29 mouse cellular contexts compared by ENCODE assay signal in genomic region chrX:131818397-131818796, GRCm38 (mm10).
DNase-seq lines count a peak whose midpoint lies in the region; ATAC-seq and TF ChIP-seq lines count a peak whose summit lies in the region.
"Had no signal": no experiment of that assay in that cellular context is flagged by ENCODE, and none has a peak within 500 bp of the region (broad histone marks: within the 10 kb centered on the region; RNA-seq: fewer than 3 reads in every experiment).

No protein-coding gene starts in this region.

- H3K4me3 ChIP-seq in forebrain, embryonic 14.5 days (ENCODE audit: low read depth, low read length), result no peak overlapping the region
- no peak overlapping the region for H3K4me3 ChIP-seq in forebrain, embryonic 15.5 days
- no peak overlapping the region for H3K4me3 ChIP-seq in midbrain, embryonic 12.5 days
- no peak overlapping the region for H3K4me3 ChIP-seq in midbrain, embryonic 10.5 days
- H3K4me3 ChIP-seq: embryonic facial prominence, embryonic 12.5 days; embryonic facial prominence, embryonic 15.5 days; forebrain, embryonic 13.5 days; heart, embryonic 12.5 days; heart, embryonic 15.5 days; hindbrain, embryonic 10.5 days; hindbrain, embryonic 15.5 days had no signal

- ATAC-seq in forebrain, embryonic 14.5 days, result peak; percentile 7; the same call in 1 of the 2 replicates
- no peak for ATAC-seq in forebrain, embryonic 15.5 days (replicated peaks)
- ATAC-seq in midbrain, embryonic 12.5 days (ENCODE audit: low FRiP score, low read depth), result peak; percentile 41; the same call in 1 of the 2 replicates
- ATAC-seq: forebrain, embryonic 13.5 days; intestine, postnatal 0 days had no signal

- H3K27me3 ChIP-seq in forebrain, embryonic 14.5 days (replicated peaks; ENCODE audit: control insufficient read depth, insufficient read depth, low read length), result no peaks in the 10 kb centered on the region
- no peaks in the 10 kb centered on the region for H3K27me3 ChIP-seq in forebrain, embryonic 15.5 days
- H3K27me3 ChIP-seq in midbrain, embryonic 12.5 days, result no peaks in the 10 kb centered on the region
- H3K27me3 ChIP-seq in midbrain, embryonic 10.5 days (ENCODE audit: low read depth, poor library complexity, severe bottlenecking), result no peaks in the 10 kb centered on the region
- H3K27me3 ChIP-seq: CH12.LX; embryonic facial prominence, embryonic 12.5 days; embryonic facial prominence, embryonic 15.5 days; forebrain, embryonic 13.5 days; heart, embryonic 12.5 days; heart, embryonic 15.5 days; hindbrain, embryonic 15.5 days had no signal

- H3K4me2 ChIP-seq in forebrain, embryonic 14.5 days (ENCODE audit: low read length), result no peak overlapping the region
- H3K4me2 ChIP-seq in forebrain, embryonic 15.5 days (replicated peaks), result no peak overlapping the region
- H3K4me2 ChIP-seq in midbrain, embryonic 12.5 days (replicated peaks), result no peak overlapping the region
- H3K4me2 ChIP-seq: embryonic facial prominence, embryonic 12.5 days; embryonic facial prominence, embryonic 15.5 days; forebrain, embryonic 13.5 days; heart, embryonic 12.5 days; heart, embryonic 15.5 days; hindbrain, embryonic 15.5 days had no signal

- no peaks in the 10 kb centered on the region for H3K36me3 ChIP-seq in forebrain, embryonic 14.5 days (ENCODE audit: control insufficient read depth, insufficient read depth, low read length)
- H3K36me3 ChIP-seq in forebrain, embryonic 15.5 days, result no peaks in the 10 kb centered on the region
- no peaks in the 10 kb centered on the region for H3K36me3 ChIP-seq in midbrain, embryonic 12.5 days
- H3K36me3 ChIP-seq in midbrain, embryonic 10.5 days, result no peaks in the 10 kb centered on the region
- H3K36me3 ChIP-seq: embryonic facial prominence, embryonic 12.5 days; embryonic facial prominence, embryonic 15.5 days; G1E; heart, embryonic 12.5 days; heart, embryonic 15.5 days; hindbrain, embryonic 10.5 days; hindbrain, embryonic 15.5 days had no signal

- H3K4me1 ChIP-seq in forebrain, embryonic 14.5 days (ENCODE audit: control insufficient read depth, insufficient read depth, low read length), result no peaks in the 10 kb centered on the region
- no peaks in the 10 kb centered on the region for H3K4me1 ChIP-seq in forebrain, embryonic 15.5 days
- H3K4me1 ChIP-seq in midbrain, embryonic 12.5 days, result no peaks in the 10 kb centered on the region
- no peaks in the 10 kb centered on the region for H3K4me1 ChIP-seq in midbrain, embryonic 10.5 days
- H3K4me1 ChIP-seq: embryonic facial prominence, embryonic 12.5 days; embryonic facial prominence, embryonic 15.5 days; forebrain, embryonic 13.5 days; heart, embryonic 12.5 days; heart, embryonic 15.5 days; hindbrain, embryonic 10.5 days; hindbrain, embryonic 15.5 days had no signal

- no peak overlapping the region for H3K9ac ChIP-seq in forebrain, embryonic 14.5 days (ENCODE audit: low read length)
- no peak overlapping the region for H3K9ac ChIP-seq in forebrain, embryonic 15.5 days (replicated peaks)
- no peak overlapping the region for H3K9ac ChIP-seq in midbrain, embryonic 12.5 days (replicated peaks)
- H3K9ac ChIP-seq: embryonic facial prominence, embryonic 12.5 days; embryonic facial prominence, embryonic 15.5 days; forebrain, embryonic 13.5 days; heart, embryonic 12.5 days; heart, embryonic 15.5 days; hindbrain, embryonic 15.5 days had no signal

- H3K9me3 ChIP-seq in forebrain, embryonic 14.5 days (replicated peaks; ENCODE audit: control insufficient read depth, low read length), result no peaks in the 10 kb centered on the region
- H3K9me3 ChIP-seq in forebrain, embryonic 15.5 days, result no peaks in the 10 kb centered on the region
- no peaks in the 10 kb centered on the region for H3K9me3 ChIP-seq in midbrain, embryonic 12.5 days
- H3K9me3 ChIP-seq in midbrain, embryonic 10.5 days (replicated peaks), result no peaks in the 10 kb centered on the region
- H3K9me3 ChIP-seq: embryonic facial prominence, embryonic 12.5 days; embryonic facial prominence, embryonic 15.5 days; forebrain, embryonic 13.5 days; G1E; heart, embryonic 12.5 days; heart, embryonic 15.5 days; hindbrain, embryonic 10.5 days; hindbrain, embryonic 15.5 days had no signal

- H3K27ac ChIP-seq in forebrain, embryonic 14.5 days (ENCODE audit: low read depth, low read length), result no peak overlapping the region
- H3K27ac ChIP-seq in forebrain, embryonic 15.5 days (replicated peaks), result no peak overlapping the region
- H3K27ac ChIP-seq in midbrain, embryonic 12.5 days (replicated peaks), result no peak overlapping the region
- no peak overlapping the region for H3K27ac ChIP-seq in midbrain, embryonic 10.5 days (replicated peaks)
- H3K27ac ChIP-seq: embryonic facial prominence, embryonic 12.5 days; embryonic facial prominence, embryonic 15.5 days; forebrain, embryonic 13.5 days; heart, embryonic 15.5 days; hindbrain, embryonic 10.5 days; hindbrain, embryonic 15.5 days had no signal

- no peak for TF ChIP-seq POLR2A in brain, embryonic 14.5 days (IDR thresholded peaks at IDR 0.05; ENCODE audit: borderline replicate concordance, extremely low read depth, insufficient read depth, insufficient read length, poor library complexity, severe bottlenecking)

- WGBS in forebrain, embryonic 14.5 days, result 40% methylated on average over 2 of the region's 2 CpGs
- 38% methylated on average over 2 of the region's 2 CpGs for WGBS in forebrain, embryonic 15.5 days
- WGBS in midbrain, embryonic 12.5 days, result 31% methylated on average over 2 of the region's 2 CpGs
- 56% methylated on average over 2 of the region's 2 CpGs for WGBS in midbrain, embryonic 10.5 days

- TF ChIP-seq CTCF in brain, embryonic 14.5 days (IDR thresholded peaks at IDR 0.05; ENCODE audit: borderline replicate concordance, extremely low read depth, insufficient read depth, insufficient read length), result no peak

- peak; percentile 3 for DNase-seq in embryo, embryonic 10.5 days (ENCODE audit: low spot score)
- DNase-seq in embryo, embryonic 10 days (ENCODE audit: low spot score), result no peak
- DNase-seq in forebrain, embryonic 14.5 days (ENCODE audit: low spot score), result peak; percentile 7
- no peak for DNase-seq in midbrain, embryonic 10.5 days (ENCODE audit: low spot score)
- DNase-seq in brain, embryonic 14.5 days (ENCODE audit: low read depth), result peak; percentile 45
- no peak for DNase-seq in right cerebral cortex, adult 2 months (ENCODE audit: low spot score in 2 of 2)
- DNase-seq: adrenal gland, adult 2 months; adrenal gland, postnatal 14 days; B cell, adult 2 months; cerebellum, adult 11-12 months; cerebellum, adult 8-10 months; cerebellum, postnatal 10 days; cerebellum, postnatal 36 days; gastrocnemius, postnatal 25 days; heart, adult 18-20 months; heart, postnatal 10 days; heart, postnatal 36 days had no signal

Comparison
In these comparisons a context has a peak if more than half of its experiments do, and no peak if none do; other contexts are left out.
1. DNase-seq: peak in embryo, embryonic 10.5 days (single experiment), forebrain, embryonic 14.5 days (single experiment) and brain, embryonic 14.5 days (single experiment); none in embryo, embryonic 10 days (single experiment), midbrain, embryonic 10.5 days (single experiment) and right cerebral cortex, adult 2 months (0 of 2).